20 mouse cellular contexts compared by ENCODE assay signal in the genomic region with DNA sequence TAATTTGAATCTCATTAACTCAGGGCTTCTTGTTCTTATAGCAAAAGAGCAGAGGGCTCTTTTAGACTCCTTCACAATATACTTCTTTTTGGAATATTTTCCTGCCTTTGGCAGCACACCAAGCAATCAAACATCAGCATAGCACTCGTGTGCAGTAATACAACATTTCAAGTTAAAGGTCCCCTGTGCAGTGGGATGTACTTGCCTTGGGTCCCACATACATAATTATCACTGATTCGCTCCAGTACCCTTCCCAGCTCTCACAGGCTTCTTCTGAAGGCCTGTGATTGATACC.
DNase-seq lines count a peak whose midpoint lies in the region; ATAC-seq and TF ChIP-seq lines count a peak whose summit lies in the region.
"Had no signal": no experiment of that assay in that cellular context is flagged by ENCODE, and none has a peak within 500 bp of the region (broad histone marks: within the 10 kb centered on the region; RNA-seq: fewer than 3 reads in every experiment).

No protein-coding gene starts in this region.

- H3K4me2 ChIP-seq in forebrain, embryonic 14.5 days (ENCODE audit: low read length) = no peak overlapping the region
- no peak overlapping the region for H3K4me2 ChIP-seq in forebrain, embryonic 11.5 days (ENCODE audit: low read depth, low read length, severe bottlenecking)
- no peak overlapping the region for H3K4me2 ChIP-seq in limb, embryonic 14.5 days (replicated peaks; ENCODE audit: low read depth, low read length, severe bottlenecking)
- H3K4me2 ChIP-seq in stomach, embryonic 16.5 days (ENCODE audit: low read depth, low read length) = no peak overlapping the region

- H3K9ac ChIP-seq in forebrain, embryonic 14.5 days (ENCODE audit: low read length) = no peak overlapping the region
- no peak overlapping the region for H3K9ac ChIP-seq in forebrain, embryonic 11.5 days (ENCODE audit: low read length)
- H3K9ac ChIP-seq in limb, embryonic 14.5 days (ENCODE audit: low read depth, low read length, severe bottlenecking) = no peak overlapping the region
- no peak overlapping the region for H3K9ac ChIP-seq in stomach, embryonic 16.5 days (ENCODE audit: low read length)

- no peak; the same call in 1 of the 2 replicates for ATAC-seq in forebrain, embryonic 14.5 days
- ATAC-seq in forebrain, embryonic 11.5 days (replicated peaks; ENCODE audit: low FRiP score) = no peak
- ATAC-seq in limb, embryonic 14.5 days (ENCODE audit: low FRiP score, low read depth) = no peak
- peak; percentile 30; the same call in 1 of the 2 replicates for ATAC-seq in stomach, embryonic 16.5 days (ENCODE audit: insufficient read depth, low FRiP score)
- ATAC-seq: hindbrain, postnatal 0 days; midbrain, embryonic 16.5 days had no signal

- DNase-seq in forebrain, embryonic 14.5 days (ENCODE audit: low spot score) = peak; percentile 51
- no peak for DNase-seq in forebrain, embryonic 11.5 days (ENCODE audit: low spot score)
- DNase-seq in limb, embryonic 14.5 days (ENCODE audit: low spot score) = peak; percentile 66
- DNase-seq in limb, embryonic 10.5 days (ENCODE audit: low spot score) = no peak
- DNase-seq in urinary bladder, postnatal 10 days (ENCODE audit: low spot score) = no peak
- DNase-seq: adrenal gland, postnatal 25 days; cerebellum, adult 11 months; cerebellum, adult 9-11 months; gastrocnemius, postnatal 36 days; heart, adult 2 months; kidney, adult 18-20 months; right cerebral cortex, postnatal 4 days; thymus, postnatal 14 days had no signal

- TF ChIP-seq CTCF in embryonic fibroblast, embryonic 13.5 days (IDR thresholded peaks at IDR 0.05; ENCODE audit: borderline replicate concordance, insufficient read depth, low read length) = no peak

- no peaks in the 10 kb centered on the region for H3K9me3 ChIP-seq in forebrain, embryonic 14.5 days (replicated peaks; ENCODE audit: control insufficient read depth, low read length)
- no peaks in the 10 kb centered on the region for H3K9me3 ChIP-seq in forebrain, embryonic 11.5 days (ENCODE audit: control insufficient read depth, low read length)
- no peaks in the 10 kb centered on the region for H3K9me3 ChIP-seq in limb, embryonic 14.5 days (ENCODE audit: control insufficient read depth, low read length)
- H3K9me3 ChIP-seq in limb, embryonic 10.5 days (replicated peaks) = no peaks in the 10 kb centered on the region
- H3K9me3 ChIP-seq in stomach, embryonic 16.5 days (replicated peaks; ENCODE audit: control insufficient read depth, low read length) = no peaks in the 10 kb centered on the region

- no peak overlapping the region for H3K4me3 ChIP-seq in forebrain, embryonic 14.5 days (ENCODE audit: low read depth, low read length)
- H3K4me3 ChIP-seq in forebrain, embryonic 11.5 days (ENCODE audit: low read depth, low read length) = no peak overlapping the region
- no peak overlapping the region for H3K4me3 ChIP-seq in limb, embryonic 14.5 days (replicated peaks; ENCODE audit: low read length)
- no peak overlapping the region for H3K4me3 ChIP-seq in limb, embryonic 10.5 days
- H3K4me3 ChIP-seq in embryonic fibroblast, embryonic 13.5 days (ENCODE audit: insufficient read depth, low read length) = no peak overlapping the region
- no peak overlapping the region for H3K4me3 ChIP-seq in stomach, embryonic 16.5 days (replicated peaks; ENCODE audit: low read length)
- H3K4me3 ChIP-seq: erythroblast, embryonic 14.5 days; heart, adult 2 months; left cerebral cortex, adult 2 months had no signal

- no peak overlapping the region for H3K27ac ChIP-seq in forebrain, embryonic 14.5 days (ENCODE audit: low read depth, low read length)
- H3K27ac ChIP-seq in forebrain, embryonic 11.5 days (ENCODE audit: low read depth, low read length) = no peak overlapping the region
- peak overlapping the region; percentile 67 for H3K27ac ChIP-seq in limb, embryonic 14.5 days (replicated peaks; ENCODE audit: low read depth, low read length)
- no peak overlapping the region for H3K27ac ChIP-seq in limb, embryonic 10.5 days
- peak overlapping the region; percentile 1; the same call in 1 of the 2 replicates for H3K27ac ChIP-seq in embryonic fibroblast, embryonic 13.5 days (ENCODE audit: insufficient read depth, low read length)
- H3K27ac ChIP-seq in stomach, embryonic 16.5 days (ENCODE audit: low read length) = peak overlapping the region; percentile 69
- H3K27ac ChIP-seq: heart, adult 2 months; hindbrain, postnatal 0 days; kidney, postnatal 0 days; left cerebral cortex, adult 2 months had no signal

- 32% methylated on average over 2 of the region's 2 CpGs for WGBS in forebrain, embryonic 14.5 days
- 67% methylated on average over 2 of the region's 2 CpGs for WGBS in forebrain, embryonic 11.5 days
- WGBS in limb, embryonic 14.5 days = 52% methylated on average over 2 of the region's 2 CpGs
- WGBS in limb, embryonic 10.5 days = 80% methylated on average over 2 of the region's 2 CpGs
- 57% methylated on average over 2 of the region's 2 CpGs for WGBS in stomach, embryonic 16.5 days

- no peaks in the 10 kb centered on the region for H3K36me3 ChIP-seq in forebrain, embryonic 14.5 days (ENCODE audit: control insufficient read depth, insufficient read depth, low read length)
- no peaks in the 10 kb centered on the region for H3K36me3 ChIP-seq in forebrain, embryonic 11.5 days (ENCODE audit: control insufficient read depth, insufficient read depth, low read length)
- no peaks in the 10 kb centered on the region for H3K36me3 ChIP-seq in limb, embryonic 14.5 days (ENCODE audit: control insufficient read depth, insufficient read depth, low read length)
- H3K36me3 ChIP-seq in limb, embryonic 10.5 days = no peaks in the 10 kb centered on the region
- H3K36me3 ChIP-seq in stomach, embryonic 16.5 days (ENCODE audit: control insufficient read depth, insufficient read depth, low read length) = peaks cover 4% of the 10 kb centered on the region; the same call in 1 of the 2 replicates

- no peaks in the 10 kb centered on the region; the same call in 1 of the 2 replicates for H3K4me1 ChIP-seq in forebrain, embryonic 14.5 days (ENCODE audit: control insufficient read depth, insufficient read depth, low read length)
- no peaks in the 10 kb centered on the region for H3K4me1 ChIP-seq in forebrain, embryonic 11.5 days (replicated peaks; ENCODE audit: control insufficient read depth, insufficient read depth, low read length)
- 0 out of 2 replicates have a peak, but pooled peaks cover 2% of the 10 kb centered on the region for H3K4me1 ChIP-seq in limb, embryonic 14.5 days (ENCODE audit: control insufficient read depth, insufficient read depth, low read length)
- H3K4me1 ChIP-seq in limb, embryonic 10.5 days = no peaks in the 10 kb centered on the region
- no peaks in the 10 kb centered on the region for H3K4me1 ChIP-seq in embryonic fibroblast, embryonic 13.5 days (ENCODE audit: control insufficient read depth, insufficient read depth, low read length)
- 0 out of 2 replicates have a peak, but pooled peaks cover 4% of the 10 kb centered on the region for H3K4me1 ChIP-seq in stomach, embryonic 16.5 days (ENCODE audit: control insufficient read depth, insufficient read depth, low read length)

- H3K27me3 ChIP-seq in forebrain, embryonic 14.5 days (replicated peaks; ENCODE audit: control insufficient read depth, insufficient read depth, low read length) = no peaks in the 10 kb centered on the region
- H3K27me3 ChIP-seq in forebrain, embryonic 11.5 days (ENCODE audit: control insufficient read depth, insufficient read depth, low read length) = no peaks in the 10 kb centered on the region
- H3K27me3 ChIP-seq in limb, embryonic 14.5 days (ENCODE audit: control insufficient read depth, insufficient read depth, low read length) = no peaks in the 10 kb centered on the region
- no peaks in the 10 kb centered on the region for H3K27me3 ChIP-seq in limb, embryonic 10.5 days (ENCODE audit: low read depth, poor library complexity, severe bottlenecking)
- no peaks in the 10 kb centered on the region for H3K27me3 ChIP-seq in stomach, embryonic 16.5 days (ENCODE audit: control insufficient read depth, insufficient read depth, low read length)

- no peak for TF ChIP-seq POLR2A in limb, embryonic 14.5 days (IDR thresholded peaks at IDR 0.05; ENCODE audit: borderline replicate concordance, extremely low read depth, insufficient read depth, insufficient read length)
- no peak for TF ChIP-seq POLR2A in embryonic fibroblast, embryonic 13.5 days (IDR thresholded peaks at IDR 0.05; ENCODE audit: low read depth, low read length)

Comparison
In these comparisons a context has a peak if more than half of its experiments do, and no peak if none do; other contexts are left out.
1. DNase-seq: peak in forebrain, embryonic 14.5 days (single experiment) and limb, embryonic 14.5 days (single experiment); none in forebrain, embryonic 11.5 days (single experiment), limb, embryonic 10.5 days (single experiment) and urinary bladder, postnatal 10 days (single experiment).
2. H3K27ac ChIP-seq: peak in limb, embryonic 14.5 days (single experiment), embryonic fibroblast, embryonic 13.5 days (single experiment) and stomach, embryonic 16.5 days (single experiment); none in forebrain, embryonic 14.5 days (single experiment), forebrain, embryonic 11.5 days (single experiment) and limb, embryonic 10.5 days (single experiment).